Mouse (Mus musculus) stomach, postnatal 0 days (tissue): ENCODE measurements around the gene Mtfmt.

ENCODE experiments used
- CTCF ChIP-seq: IDR thresholded peaks from 2 replicates; pipeline ENCODE4 v1.5.1; 2016; ENCODE audit warnings: antibody characterized with exemption, low read depth, mild to moderate bottlenecking, moderate library complexity
- EP300 ChIP-seq: optimal IDR thresholded peaks from 2 replicates; pipeline ENCODE3; 2016; ENCODE audit warnings: antibody characterized with exemption

- TF ChIP-seq EP300 (no peak), CTCF (no peak)
Measured at GRCm38 (mm10) chr9:65492851-65493250, 57.3 kb downstream of the Mtfmt start.
